Mouse (Mus musculus) lung, postnatal 0 days (tissue): Measurements from ENCODE around the gene Ctc1. TPM values are rescaled to one million over a fixed set of nuclear protein-coding genes. Genes with fewer than 3 reads are reported as not detected.

Experiments
- ATAC-seq: fragments of 200-750 bp; cut with Nextera tagmentation; 2 replicates; pipeline ENCODE4 v1.8.0; 2017; ENCODE audit warnings: moderate library complexity
- DNase-seq: peaks from one replicate; pipeline ENCODE4 v3.0.0-alpha.2; 2016; ENCODE audit warnings: low spot score
- H3K27ac ChIP-seq: fragments of 300-500 bp; sonication (generic); 2 replicates; pipeline ENCODE4 v1.5.1; 2014; ENCODE audit warnings: antibody characterized with exemption, mild to moderate bottlenecking, low read length, mixed read lengths
- H3K27me3 ChIP-seq: fragments of 300-500 bp; sonication (generic); replicated peaks from 2 replicates; pipeline ENCODE4 v1.6.1; 2014; ENCODE audit warnings: low read length, mixed read lengths; ENCODE audit not compliant: insufficient read depth
- H3K36me3 ChIP-seq: fragments of 300-500 bp; sonication (generic); 2 replicates; pipeline ENCODE4 v1.6.1; 2014; ENCODE audit warnings: low read length, mixed read lengths; ENCODE audit not compliant: insufficient read depth
- H3K4me1 ChIP-seq: fragments of 300-500 bp; sonication (generic); 2 replicates; pipeline ENCODE4 v1.6.1; 2014; ENCODE audit warnings: antibody characterized with exemption, low read depth, low read length, mixed read lengths; ENCODE audit not compliant: insufficient read depth
- H3K4me2 ChIP-seq: fragments of 300-500 bp; sonication (generic); replicated peaks from 2 replicates; pipeline ENCODE4 v1.6.1; 2014; ENCODE audit warnings: low read depth, mild to moderate bottlenecking, low read length, moderate library complexity, mixed read lengths
- H3K4me3 ChIP-seq: fragments of 300-500 bp; sonication (generic); 2 replicates; pipeline ENCODE4 v1.5.1; 2014; ENCODE audit warnings: low read depth, low read length
- H3K9ac ChIP-seq: fragments of 300-500 bp; sonication (generic); replicated peaks from 2 replicates; pipeline ENCODE4 v1.6.1; 2014; ENCODE audit warnings: low read depth, mild to moderate bottlenecking
- H3K9me3 ChIP-seq: fragments of 300-500 bp; sonication (generic); 2 replicates; pipeline ENCODE4 v1.6.1; 2016; ENCODE audit warnings: low read length, mixed read lengths
- CTCF ChIP-seq: IDR thresholded peaks from 2 replicates; pipeline ENCODE4 v1.5.1; 2016; ENCODE audit warnings: antibody characterized with exemption, mild to moderate bottlenecking
- EP300 ChIP-seq: IDR thresholded peaks from 2 replicates; pipeline ENCODE4 v1.6.1; 2016; ENCODE audit warnings: antibody characterized with exemption, mild to moderate bottlenecking, control low read depth
- WGBS: fragments of 180-500 bp; shearing (Covaris S2); extraction: QIAGEN DNeasy Blood & Tissue Kit; methylation state at CpG from one replicate; pipeline ENCODE4 v1.1.7; 2014; 5-methylcytosine and 5-hydroxymethylcytosine counted together
- polyA plus RNA-seq: library from polyadenylated mRNA; unstranded; fragments of >200 nt; fragmentation: Nextera tagmentation; extraction: Ambion mirVana; gene quantifications from 2 replicates; pipeline ENCODE4 v1.2.1, GENCODE M21; 2015

Gene Ctc1
- polyA plus RNA-seq, 1 experiment from 2014 or later = 12.3 TPM

DNA sequence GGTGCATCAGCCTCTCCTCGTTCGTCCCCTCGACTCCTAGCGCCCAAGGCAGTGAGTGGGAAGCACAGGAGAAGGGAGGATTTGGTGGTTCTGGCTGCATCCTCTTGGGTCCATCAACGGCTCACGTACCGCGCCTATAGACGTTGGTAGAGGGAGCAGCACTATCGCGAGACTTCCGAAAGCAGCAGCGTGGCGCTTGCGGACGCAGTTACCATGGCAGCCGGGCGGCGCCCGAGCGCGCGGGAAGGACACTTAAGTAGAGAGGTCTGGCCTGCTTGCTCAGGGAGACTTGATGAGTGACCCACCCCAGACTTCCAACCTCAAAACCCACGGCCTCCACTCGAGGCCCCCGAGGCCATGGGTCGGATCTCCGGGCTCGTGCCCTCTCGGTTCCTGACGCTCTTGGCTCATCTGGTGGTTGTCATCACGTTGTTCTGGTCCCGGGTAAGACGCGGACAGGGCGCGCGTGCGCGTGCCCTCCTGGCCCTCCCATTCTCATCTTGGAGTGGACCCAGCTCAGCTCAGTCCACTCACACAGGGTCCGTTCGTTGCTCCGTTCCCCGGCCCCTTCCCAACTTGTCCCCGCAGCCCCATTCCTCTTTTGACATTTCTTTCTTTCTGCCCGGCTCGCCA is 55.0 kb downstream of the Ctc1 start, which contains the start of gene Tmem107:
Gene Tmem107, plus strand, starts transcription at position 217 of the 633 bp plus-strand sequence.
- Histone ChIP-seq H3K4me1 (peaks cover 17% of the 10 kb centered on the region), H3K4me3 (peak within 1 kb of the TSS; percentile 45), H3K4me2 (peak within 1 kb of the TSS; percentile 79), H3K9ac (peak within 1 kb of the TSS; percentile 59), H3K36me3 (no peaks in the 10 kb centered on the region), H3K27ac (peak within 1 kb of the TSS; percentile 79), H3K27me3 (no peaks in the 10 kb centered on the region), H3K9me3 (no peaks in the 10 kb centered on the region)
- DNase-seq = peak; percentile 97
- ATAC-seq = peak; percentile 89
- TF ChIP-seq EP300 = no peak
- peak; percentile 42; the same call in 1 of the 2 replicates for TF ChIP-seq CTCF
- under 1% methylated on average over 45 of the region's 47 CpGs for WGBS

DNA sequence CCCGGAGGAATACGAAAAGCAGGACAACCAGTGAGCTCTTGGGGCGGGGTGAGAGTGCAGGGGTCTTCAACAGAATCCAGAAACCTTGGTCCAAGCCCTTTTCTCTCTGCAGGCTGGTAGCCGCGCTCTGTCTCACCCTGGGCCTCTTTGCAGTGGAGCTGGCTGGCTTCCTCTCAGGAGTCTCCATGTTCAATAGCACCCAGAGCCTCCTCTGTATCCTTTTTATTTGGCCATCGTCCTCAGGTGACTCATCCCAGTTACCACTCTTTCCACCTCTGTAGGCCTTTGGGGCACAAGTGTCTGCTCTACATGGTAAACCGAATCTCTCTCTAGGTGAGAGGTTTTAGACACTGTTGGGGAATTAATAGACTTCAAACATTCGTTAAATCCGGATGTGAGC is 55.6 kb downstream of the Ctc1 start:
- Histone ChIP-seq H3K4me1 (peaks cover 17% of the 10 kb centered on the region), H3K27ac (peak overlapping the region; percentile 79), H3K27me3 (no peaks in the 10 kb centered on the region), H3K9ac (peak overlapping the region; percentile 19; the same call in 1 of the 2 replicates), H3K4me3 (peak overlapping the region; percentile 45), H3K4me2 (peak overlapping the region; percentile 79), H3K9me3 (no peaks in the 10 kb centered on the region), H3K36me3 (no peaks in the 10 kb centered on the region)
- TF ChIP-seq CTCF (no peak), EP300 (no peak)
- DNase-seq (no peak), ATAC-seq (no peak)
- WGBS = 23% methylated on average over 9 of the region's 9 CpGs

DNA sequence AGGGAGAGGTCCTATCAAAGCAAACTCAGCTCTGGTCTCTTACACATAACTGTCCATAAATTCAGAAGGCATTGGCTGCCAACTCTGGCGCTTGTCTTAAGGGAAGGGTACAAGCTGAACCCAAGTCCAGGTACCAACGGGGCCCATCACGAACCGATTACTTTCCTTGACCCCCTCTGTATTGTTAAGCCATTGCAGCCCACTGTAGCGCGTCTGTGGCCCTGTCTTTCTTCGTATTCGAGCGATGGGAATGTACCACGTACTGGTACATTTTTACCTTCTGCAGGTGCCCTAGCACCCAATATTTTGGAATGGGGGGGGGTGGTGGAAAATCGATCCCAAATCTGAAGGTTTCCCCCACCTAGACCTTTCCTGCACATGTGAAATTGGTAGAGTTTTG is 56.5 kb downstream of the Ctc1 start:
- Histone ChIP-seq H3K36me3 (no peaks in the 10 kb centered on the region), H3K4me3 (no peak overlapping the region), H3K4me1 (peaks cover 12% of the 10 kb centered on the region), H3K27me3 (no peaks in the 10 kb centered on the region), H3K9ac (no peak overlapping the region), H3K27ac (no peak overlapping the region), H3K4me2 (peak overlapping the region; percentile 36; the same call in 1 of the 2 replicates), H3K9me3 (no peaks in the 10 kb centered on the region)
- ATAC-seq = no peak
- DNase-seq = no peak
- no peak for TF ChIP-seq CTCF
- no peak for TF ChIP-seq EP300
- WGBS = 83% methylated on average over 11 of the region's 11 CpGs

DNA sequence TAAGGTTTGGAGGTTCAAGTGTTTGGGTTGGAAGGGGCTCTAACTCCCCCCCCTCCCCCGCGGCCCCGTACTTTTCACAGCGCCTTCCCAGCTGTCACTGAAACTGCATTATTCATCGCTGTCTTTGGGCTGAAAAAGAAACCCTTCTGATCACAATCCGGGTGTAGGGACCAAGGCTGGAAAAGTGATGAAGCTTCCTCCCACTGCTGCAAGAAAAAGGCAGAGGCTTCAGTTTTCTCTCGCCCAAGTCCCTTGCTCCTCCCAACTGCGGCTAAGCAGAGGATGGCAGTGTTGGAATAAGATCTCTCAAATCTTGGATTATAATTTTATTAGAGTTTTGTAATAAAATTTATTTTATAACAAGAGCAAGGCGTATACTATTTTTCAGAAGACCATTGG is 57.0 kb downstream of the Ctc1 start:
- H3K4me2 ChIP-seq = peak overlapping the region; percentile 36
- H3K27me3 ChIP-seq = no peaks in the 10 kb centered on the region
- no peak overlapping the region; the same call in 1 of the 2 replicates for H3K27ac ChIP-seq
- H3K4me3 ChIP-seq = peak overlapping the region; percentile 19; the same call in 1 of the 2 replicates
- peak overlapping the region; percentile 27; the same call in 1 of the 2 replicates for H3K9ac ChIP-seq
- no peaks in the 10 kb centered on the region for H3K36me3 ChIP-seq
- TF ChIP-seq EP300 (no peak), CTCF (no peak)
- H3K9me3 ChIP-seq = no peaks in the 10 kb centered on the region
- 6% methylated on average over 9 of the region's 9 CpGs for WGBS
- DNase-seq (no peak), ATAC-seq (no peak)
- peaks cover 12% of the 10 kb centered on the region for H3K4me1 ChIP-seq

DNA sequence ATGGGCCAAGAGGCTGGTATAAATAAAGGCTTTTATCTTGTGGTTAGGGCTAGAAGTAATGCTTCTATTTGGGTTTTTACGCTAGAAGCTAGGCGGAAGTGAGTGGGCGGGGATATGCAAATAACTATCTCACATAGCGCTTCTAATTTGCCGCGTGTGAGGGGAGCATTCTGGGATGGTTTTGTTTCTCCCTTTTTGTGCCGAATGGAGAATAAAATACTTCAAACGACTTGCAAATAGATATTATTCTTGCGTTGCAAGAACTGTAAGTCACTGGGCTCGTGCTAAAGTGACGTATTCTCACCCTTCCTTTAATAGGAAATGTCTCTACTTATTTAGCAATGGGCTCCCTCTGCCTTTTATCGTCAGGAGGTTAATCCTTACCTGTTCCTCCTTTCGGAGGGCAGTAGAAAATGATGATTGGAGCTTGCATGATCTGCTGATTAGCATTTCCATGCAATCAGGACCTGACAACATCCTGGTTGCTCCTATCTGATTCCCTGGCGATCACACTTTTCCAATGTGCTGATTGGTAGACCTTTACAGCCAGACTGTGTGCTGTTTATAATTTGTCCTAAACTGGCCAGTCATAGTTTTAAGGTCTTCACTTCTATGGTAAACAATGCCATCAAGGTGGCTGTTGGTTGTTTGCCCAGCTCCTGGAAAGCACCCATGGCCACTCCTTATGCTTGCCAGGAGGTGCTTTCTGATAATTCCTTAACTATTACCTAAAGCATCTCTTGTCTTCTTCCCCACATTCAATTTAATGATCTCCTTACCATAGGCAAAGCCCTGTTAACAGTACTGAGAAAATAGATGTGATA is 57.6 kb downstream of the Ctc1 start:
- peak; percentile 67 for ATAC-seq
- no peaks in the 10 kb centered on the region for H3K36me3 ChIP-seq
- peak overlapping the region; percentile 92 for H3K27ac ChIP-seq
- peak; percentile 87 for TF ChIP-seq EP300
- peak; percentile 35 for TF ChIP-seq CTCF
- 0% methylated on average over 14 of the region's 14 CpGs for whole genome bisulfite sequencing
- H3K4me1 ChIP-seq = peaks cover 12% of the 10 kb centered on the region
- H3K4me2 ChIP-seq = peak overlapping the region; percentile 36
- no peaks in the 10 kb centered on the region for H3K9me3 ChIP-seq
- peak overlapping the region; percentile 66 for H3K9ac ChIP-seq
- H3K27me3 ChIP-seq = no peaks in the 10 kb centered on the region
- peak overlapping the region; percentile 19 for H3K4me3 ChIP-seq
- peak; percentile 95 for DNase-seq
